Mouse (Mus musculus) adrenal gland, postnatal 36 days (tissue): Measurements from ENCODE around the gene Rfesd. TPM values are rescaled to one million over a fixed set of nuclear protein-coding genes. Genes with fewer than 3 reads are reported as not detected.

ENCODE experiments used
- DNase-seq, 2 experiments: peaks; one replicate each; pipeline ENCODE4 v3.0.0; 2021; ENCODE audit warnings: mixed read lengths in 1 of 2
- long read RNA-seq, 2 experiments: library from polyadenylated mRNA; stranded (forward); transcript quantifications; one replicate each; pipeline ENCODE4 v2.0.0; 2021; ENCODE audit warnings: borderline sequencing depth in 2 of 2
- total RNA-seq, 2 experiments: library from RNA; stranded (reverse); gene quantifications; 2 replicates each; pipeline ENCODE4 v1.2.3; 2021

The Rfesd gene
- 10 to 100 TPM; 19.0 to 24.4 TPM for total RNA-seq
- long read RNA-seq, experiment 1, transcript Rfesd-202 (4 exons, 595 nt): minor isoform, 6 of 28 reads
- long read RNA-seq, experiment 1, transcript Rfesd-201 (4 exons, 2,807 nt): minor isoform, 8 of 28 reads
- long read RNA-seq, experiment 1, transcript Rfesd-203 (4 exons, 1,436 nt): major isoform, 14 of 28 reads
- long read RNA-seq, experiment 1, partial matches to known transcripts: 0 of 28 reads
- long read RNA-seq, experiment 1, other reads (novel, unspliced or antisense): 0 of 28 reads
- long read RNA-seq, experiment 2, partial matches to known transcripts: 1 of 7 reads
- long read RNA-seq, experiment 2, other reads (novel, unspliced or antisense): 0 of 7 reads

DNA sequence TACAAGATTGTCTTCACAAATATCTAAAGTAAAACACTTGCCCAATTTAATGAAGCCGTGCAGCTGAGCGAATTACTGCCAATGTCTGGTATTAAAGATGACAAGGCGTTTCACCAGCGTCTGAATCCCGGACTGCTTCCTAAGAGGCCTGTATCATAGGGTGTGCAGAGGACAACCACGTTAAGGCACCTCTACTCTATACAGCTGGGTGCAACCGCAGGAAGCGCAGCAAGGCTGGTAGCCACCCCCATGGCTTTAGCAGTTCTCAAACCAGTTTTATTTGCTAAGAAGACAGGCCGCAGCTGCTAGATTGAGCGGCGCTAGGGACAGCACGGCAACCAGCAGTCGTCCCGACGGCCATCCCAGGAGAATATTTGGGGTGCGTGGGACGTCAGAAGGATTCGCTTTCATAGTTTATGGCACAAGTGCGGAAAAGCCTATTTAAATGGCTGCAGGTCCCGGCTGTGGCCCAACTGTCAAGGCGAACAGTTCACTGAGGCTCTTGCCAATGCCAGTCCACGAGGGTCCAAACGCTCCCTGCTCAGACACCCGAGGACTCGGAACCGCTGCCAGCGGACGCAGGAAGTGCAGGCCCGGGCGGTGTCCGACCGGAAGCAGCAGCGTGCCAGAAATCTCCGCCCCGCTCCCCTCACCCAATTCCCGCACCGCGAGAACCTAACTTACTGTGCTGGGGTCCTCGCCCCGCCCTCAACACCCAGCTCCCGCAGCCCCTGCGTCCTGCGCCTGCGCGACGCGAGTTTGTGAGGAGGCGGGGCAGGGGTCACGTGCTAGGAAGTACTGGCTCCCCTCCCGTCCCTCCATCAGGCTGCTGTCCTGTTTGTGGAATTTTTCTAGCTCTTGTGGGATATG is at the start of gene Rfesd:
Gene Rfesd, minus strand, starts transcription at position 746 of the 870 bp plus-strand sequence.
- peak; percentile 99 for DNase-seq

DNA sequence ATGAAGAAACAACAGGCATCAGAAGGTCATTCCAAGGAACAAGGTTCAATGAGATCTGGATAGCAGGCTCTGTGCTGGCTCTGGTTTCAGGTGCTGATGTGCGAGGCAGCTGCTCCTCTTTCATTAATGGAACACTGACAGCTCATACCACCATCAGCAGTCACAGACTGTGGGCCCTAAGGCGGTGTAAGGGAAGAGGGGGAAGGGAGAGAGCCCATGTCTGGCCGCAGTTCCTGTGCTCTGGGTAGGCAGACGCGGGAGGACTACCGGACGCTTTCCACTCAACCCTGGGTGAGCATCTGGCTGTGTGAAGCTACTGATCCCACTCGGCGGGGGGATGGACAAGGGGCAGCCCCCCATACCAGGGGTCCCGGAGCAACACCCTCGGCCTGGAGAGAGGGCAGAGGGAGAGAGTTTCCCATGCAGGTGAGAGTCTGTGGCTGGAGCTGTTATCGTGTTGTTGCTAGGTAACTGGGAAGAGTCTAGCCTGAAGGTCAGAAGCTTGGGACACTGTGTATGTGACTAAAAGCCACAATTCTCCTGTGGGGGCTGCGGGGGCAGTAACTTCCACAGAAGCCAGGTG is 45.9 kb upstream of the Rfesd start:
- DNase-seq: no peak

DNA sequence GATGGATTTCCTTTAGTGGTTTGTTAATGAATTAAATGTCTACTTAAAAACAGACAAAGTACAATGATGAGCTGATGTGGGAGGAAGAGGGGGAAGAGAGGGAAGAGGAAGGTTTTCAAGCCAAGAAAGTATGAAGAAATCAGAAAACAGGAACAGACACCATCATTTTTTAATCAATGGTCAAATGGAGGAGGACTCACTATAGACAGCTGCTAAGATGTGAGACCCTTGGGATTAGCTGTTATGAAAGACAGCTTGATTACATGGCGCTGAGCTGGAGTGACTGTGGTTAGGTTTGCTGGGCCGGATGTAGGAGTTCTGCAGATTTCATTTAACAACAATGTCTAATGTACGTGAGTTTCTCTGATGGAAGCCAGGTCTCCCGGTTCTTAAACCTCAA is 45.0 kb upstream of the Rfesd start:
- no peak for DNase-seq

DNA sequence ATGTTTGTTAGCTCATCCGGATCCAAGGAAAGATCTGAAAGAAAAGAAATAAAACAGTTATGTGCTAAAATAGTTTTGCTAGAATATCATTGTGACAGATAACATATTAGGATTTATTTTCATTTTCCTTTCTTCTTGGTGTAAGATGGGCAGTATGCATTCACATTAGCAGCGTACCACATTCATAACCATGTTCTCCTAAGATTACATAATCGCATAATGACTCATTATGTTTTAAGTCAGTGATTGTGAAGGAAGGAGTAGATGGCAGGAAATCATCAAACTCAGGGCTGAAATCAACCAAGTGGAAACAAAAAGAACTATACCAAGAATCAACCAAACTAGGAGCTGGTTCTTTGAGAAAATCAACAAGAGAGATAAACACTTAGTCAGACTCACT is 44.0 kb upstream of the Rfesd start:
- DNase-seq: no peak

DNA sequence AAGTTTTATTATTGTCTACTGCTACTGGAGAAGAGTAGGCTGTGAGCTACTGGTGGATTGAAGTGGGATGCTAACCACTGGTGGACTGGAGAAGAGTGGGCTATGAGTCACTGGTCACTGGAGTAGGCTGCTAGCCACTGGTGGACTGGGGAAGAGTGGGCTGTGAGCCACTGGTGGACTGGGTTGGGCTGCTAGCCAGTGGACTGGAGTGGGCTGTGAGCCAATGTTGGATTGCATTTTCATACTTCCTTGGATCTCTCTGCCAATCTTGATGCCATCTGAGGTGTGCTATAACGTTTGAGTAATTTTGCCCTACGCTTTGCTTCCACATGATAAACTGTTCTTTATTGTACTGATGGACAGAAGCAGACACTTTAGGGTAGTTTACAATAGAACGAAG is 43.6 kb upstream of the Rfesd start:
- no peak for DNase-seq

DNA sequence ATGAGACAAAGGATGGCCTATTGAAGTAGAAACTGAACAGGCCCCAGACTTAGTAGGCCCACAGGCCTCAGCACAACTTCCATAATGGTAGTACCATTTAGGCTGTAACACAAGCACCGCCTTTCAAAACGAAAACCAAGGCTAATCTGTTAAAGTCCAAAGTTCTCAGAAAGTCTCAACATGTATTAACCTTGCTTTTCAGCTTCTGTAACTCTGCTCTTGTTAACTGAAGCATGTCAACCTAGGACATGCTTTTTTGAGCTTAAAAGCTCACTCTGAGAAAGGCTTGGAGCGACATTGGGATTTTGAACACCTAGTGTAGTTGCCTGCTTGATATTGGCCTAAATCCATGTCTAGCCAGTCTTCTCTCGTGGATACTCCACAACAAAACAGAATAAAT is 41.1 kb upstream of the Rfesd start:
- no peak for DNase-seq

DNA sequence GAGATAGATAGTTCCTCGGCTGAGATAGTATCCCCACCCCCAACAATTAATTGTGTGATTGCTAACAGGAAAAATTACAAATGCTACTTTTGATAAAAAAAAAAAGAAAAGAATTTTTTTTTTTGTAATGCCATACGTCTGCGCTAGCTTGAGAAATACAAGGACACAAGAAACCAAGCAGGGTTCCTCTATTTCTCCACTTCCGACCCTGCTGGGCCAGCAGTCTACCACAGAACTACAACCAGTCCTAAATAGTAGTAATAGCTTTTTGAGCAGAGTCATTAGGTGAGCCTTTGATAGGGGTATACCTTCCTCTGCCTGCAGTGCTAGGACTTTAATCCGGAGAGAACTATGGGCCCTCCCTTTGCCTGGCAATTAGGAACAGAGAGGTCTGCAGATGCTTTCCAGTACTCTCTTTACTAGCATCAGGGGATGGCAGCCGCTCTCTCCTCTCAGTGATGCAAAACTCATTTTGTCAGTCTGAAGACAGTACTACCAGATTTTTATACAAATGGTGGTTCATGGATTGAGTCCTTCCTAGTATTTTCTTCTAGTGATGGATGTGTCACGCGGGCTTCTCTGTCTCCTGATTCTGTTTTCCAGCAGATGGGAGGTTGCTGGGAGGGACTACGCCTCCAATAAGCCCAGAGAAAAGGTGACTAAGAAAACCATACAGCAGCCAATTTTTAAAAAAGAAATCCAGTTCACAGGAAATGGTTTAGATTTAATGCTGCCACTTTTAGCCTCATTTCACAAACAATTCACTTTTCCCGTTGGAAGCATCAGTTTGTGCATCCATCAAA is 38.9 kb upstream of the Rfesd start:
- no peak for DNase-seq

DNA sequence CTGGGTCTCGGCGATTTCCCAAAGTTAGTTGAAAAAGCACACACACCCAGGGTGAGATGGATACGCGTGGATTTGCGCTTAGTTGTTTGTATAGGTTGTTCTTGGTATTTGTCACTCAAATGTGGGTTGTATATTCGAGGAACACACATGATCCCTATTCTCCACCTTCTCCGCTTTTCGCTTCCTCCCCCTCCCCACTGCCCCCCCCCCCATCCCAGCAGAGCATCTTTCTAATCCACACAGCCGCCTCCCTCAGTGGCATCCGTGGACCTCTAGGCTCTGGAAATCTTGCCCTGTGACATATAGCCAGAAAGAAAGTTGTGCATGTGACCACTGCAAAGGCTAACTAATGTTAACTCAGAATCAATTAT is 38.4 kb upstream of the Rfesd start, which contains the start of gene Gpr150:
Gene Gpr150, minus strand, starts transcription at position 101 of the 371 bp plus-strand sequence.
- DNase-seq: no peak

DNA sequence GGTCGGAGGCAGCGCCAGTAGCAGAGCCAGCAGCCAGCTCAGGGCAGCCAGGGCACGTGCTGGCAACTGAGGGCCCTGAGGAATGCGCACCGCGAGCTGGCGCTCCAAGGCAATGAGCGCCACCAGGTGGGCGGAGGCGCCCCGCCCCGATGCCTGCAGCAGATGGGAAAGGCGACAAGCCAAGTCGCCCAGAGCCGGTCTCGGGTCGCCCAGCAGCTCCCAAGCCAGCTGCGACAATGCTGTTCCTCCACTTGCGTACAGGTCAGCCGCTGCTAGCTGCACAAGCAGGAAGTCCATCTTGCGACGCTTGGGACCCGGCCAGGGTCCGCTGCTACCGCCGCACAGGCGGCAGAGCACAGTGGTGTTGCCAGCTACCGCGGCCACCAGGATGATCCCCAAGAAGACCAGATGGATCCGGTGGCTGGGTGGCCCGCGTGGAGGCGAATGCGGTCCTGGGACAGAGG is 37.8 kb upstream of the Rfesd start:
- DNase-seq: peak; percentile 68 to 77

DNA sequence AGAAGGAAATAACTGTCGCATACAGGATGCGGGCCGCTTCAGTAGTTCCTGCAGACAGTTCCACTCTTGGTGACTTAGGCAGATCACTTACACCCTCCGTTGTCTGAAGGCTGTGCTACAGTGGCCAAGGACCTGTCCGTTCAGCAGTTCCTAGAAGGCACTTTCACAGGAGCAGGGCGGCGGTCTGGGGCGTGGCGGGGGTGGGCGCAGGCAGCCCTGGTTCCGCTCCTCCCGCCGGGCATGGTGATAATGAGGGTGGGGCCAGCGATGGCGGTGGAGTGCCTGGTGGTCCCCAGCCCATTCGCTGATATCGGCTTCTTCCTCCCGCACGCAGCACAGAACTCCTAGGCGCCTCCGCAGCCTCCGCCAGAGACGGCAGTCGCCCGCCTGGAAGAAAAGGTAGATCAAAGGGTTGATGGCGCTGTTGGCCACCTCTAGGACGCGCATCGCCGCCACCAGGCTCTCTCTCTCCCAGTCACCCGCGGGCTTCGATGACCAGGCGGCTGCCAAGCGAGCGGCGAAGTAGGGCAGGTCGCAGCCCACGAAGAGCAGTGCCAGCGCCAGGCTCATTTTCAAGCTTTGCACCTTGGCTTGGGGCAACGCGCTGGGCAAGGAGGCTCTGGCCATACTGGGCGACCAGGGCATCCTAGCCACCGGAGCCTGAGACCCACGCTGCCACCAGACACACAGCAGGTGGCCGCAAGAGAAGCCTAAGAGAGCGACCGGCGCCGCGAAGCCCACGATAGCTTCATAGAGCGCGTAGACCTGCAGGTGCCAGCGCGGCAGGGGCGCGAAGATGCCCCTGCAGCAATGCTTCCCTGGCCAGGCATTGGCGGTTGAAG is 37.1 kb upstream of the Rfesd start:
- DNase-seq: peak; percentile 14 to 29

DNA sequence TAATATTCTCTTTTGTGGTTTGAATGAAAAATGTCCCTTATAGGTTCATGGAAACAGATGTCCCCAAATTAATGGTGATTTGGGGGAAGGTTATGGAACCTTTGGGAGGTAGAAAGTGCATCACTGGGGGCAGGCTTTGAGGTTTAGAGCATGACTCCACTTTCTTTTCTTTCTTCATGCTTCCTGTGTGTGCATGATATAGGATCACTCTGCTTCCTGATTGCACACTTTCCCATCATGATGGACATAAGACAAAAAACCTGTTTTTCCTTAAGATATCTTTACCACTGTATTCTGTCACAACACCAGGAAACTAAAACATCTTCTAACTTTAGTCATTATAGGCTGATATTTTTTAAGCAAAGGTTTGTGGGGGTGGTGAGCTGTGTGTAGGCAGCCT is 26.5 kb upstream of the Rfesd start:
- no peak for DNase-seq

DNA sequence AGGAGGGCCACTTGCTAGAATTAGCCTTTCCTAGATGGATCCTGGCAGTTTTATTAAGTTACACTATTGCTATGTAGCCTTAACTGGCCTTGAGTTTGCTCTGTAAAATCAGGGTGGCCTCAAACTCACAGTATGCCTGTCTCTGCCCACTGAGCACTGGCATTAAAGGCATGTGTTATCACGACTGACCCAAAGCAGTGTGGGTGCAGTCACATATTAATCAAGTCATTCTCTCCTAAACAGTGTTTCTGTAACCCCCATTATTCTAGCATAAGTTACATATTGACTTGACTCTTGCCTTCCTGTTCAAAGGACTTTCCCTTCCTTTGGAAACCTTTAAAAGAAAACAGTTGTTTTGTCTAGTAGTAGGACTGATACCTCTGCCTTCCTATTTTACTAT is 23.9 kb upstream of the Rfesd start:
- no peak for DNase-seq

DNA sequence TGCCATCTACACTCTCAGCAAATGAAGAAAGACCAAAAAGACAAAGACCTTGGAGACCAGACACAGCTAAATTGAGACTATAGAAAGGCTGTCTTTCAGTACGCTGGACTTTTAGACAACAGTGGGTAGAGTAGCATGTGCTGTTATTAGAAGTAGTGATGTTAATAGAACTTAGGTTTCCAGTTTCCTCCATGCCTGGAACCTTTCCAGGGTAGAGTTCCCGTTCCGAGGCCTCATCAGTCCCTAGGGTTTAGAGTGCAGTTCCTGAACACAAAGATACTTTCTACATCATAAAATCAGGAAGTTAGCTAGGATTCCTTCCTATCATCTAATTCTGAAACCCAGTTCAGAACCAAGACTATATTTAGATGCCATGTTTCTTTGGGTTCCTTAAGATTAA is 6.1 kb upstream of the Rfesd start:
- DNase-seq: peak in 1 of 2 experiments; percentile 11

DNA sequence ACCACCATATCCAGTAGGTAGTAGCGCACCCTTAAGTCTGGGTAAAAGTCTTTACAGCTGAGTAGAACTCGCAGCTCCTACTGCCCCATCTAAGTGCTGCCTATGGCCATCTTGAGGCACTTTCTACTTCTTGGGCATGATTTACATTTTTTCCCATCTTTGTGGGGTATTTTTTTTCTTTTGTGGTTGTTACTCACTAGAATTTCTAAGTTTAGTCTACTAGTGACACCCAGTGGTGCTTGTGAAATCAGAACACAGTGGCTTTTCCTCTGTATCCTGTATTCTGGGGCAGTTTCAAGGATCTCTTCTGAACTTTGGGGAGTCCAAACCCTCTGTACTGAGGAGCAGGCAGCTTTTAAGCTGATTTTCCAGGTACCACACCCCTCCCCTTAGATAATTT is 3.3 kb upstream of the Rfesd start:
- DNase-seq: no peak

DNA sequence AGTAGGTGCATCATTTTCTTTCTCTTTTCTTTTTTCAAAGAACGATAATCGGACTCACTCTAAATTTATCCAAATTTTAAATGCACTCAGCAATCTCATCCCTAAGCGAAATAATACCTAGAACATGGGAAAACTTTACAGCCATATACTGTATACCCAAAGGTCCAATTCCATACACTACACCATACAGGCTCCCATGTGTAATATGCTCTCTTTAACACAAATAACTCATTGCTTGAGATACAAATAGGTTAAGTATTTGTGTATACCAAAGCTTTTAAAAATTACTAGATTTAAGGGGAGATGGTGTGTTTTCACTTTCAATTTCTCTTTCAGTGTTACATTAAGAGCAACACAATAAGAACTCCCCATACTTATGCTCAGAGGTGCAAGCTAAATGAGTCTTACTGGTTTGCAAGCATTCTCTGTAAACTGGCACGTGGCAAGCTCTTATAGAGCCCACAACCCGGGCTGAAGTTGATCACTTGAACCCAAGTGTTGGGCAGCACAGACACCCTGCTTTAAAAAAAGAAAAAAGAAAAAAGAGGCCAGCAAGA is 403 bp upstream of the Rfesd start:
- peak in 1 of 2 experiments; percentile 2 for DNase-seq

DNA sequence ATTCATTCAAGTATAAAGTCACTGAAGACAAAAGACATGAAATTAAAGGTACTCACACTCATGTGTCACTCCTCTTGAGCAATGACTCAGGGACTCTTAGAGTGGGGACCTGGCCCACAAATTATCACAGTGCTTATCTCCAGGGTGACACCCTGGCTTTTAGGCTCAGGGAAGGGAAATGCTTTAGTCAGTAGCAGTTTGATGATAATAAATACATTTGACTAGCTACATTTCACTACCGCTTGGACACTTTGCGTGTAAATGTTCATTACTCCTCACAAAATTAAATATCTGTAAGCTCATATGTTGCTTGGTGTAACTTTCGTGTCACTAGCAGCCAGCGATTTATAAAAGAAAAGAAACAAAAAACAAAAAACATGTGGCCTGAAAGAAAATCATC is 1.1 kb downstream of the Rfesd start:
- DNase-seq: no peak

DNA sequence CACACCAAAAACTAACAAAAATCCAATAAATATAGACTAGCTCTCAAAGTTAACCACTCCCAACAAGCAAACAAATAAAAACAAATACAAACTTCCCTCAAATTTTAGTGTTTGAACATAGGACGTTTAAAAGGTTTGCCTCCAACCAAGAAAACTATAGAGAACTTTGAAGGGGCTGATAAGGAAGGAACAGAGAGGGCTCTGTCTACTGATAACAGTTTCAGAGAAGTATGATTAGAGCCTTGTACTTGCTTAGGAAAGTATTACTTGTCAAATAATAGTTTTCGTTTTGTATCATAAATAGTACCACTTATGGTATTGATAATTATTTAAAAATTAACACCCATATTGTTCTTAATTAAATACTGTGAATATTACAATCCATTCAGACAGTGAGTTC is 4.0 kb downstream of the Rfesd start:
- no peak for DNase-seq

DNA sequence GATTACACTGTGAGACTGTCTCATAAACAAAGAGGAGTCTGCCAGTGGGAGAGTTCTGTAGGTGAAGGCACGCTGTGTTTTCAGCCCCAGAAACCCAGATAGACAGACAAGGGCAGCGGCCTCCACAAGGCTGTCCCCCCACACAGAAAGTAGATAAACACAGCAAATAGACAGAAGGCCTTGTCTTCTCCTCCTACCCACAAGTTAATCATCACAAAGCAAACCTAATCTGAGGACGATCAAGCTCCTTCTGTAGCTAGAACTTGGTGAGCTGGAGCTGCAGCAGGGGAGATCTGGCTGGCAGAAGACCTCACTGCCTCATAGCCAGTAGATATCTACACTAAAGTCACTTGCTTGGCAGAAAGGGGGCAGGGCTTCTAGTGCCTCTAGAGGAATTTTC is 15.2 kb downstream of the Rfesd start:
- DNase-seq: no peak

DNA sequence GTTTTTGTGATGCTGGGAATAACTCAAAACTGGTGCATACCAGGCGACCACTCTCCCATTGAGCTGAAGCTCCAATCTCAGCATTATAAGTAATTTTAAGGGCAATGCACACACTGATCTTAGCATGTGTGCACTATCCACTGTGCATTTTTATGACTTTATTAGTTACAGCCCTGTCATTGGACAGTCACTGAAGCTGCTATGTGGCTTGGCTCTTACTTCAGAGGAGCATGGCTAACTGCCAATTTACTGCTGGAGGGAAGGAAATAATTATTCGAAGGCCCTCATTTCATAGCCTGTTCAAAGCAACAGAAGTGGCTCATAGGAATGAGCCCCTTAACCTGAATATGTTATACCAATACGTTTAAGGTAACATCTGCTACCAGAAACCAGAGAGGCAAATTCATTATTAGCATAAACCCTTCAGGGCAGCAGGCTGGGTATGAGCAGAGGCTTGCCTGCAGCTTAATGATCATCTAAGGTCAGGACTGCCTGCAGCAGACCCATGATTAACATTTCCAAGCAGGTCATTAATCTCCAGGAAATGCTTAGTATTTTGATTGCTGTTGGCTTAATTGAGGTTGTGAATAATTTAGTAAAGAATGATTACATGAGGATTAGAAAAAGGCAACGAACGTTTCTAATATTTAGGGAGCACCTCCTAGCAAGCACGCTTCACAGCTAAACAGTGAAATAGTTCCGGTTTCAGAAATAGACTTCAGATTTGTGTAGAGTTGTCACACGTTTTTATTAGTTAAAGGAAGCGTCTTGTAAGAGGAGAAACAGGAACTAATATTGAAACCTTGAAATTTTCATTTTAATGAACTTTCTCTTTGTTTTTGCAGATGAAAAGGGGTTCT is 26.1 kb downstream of the Rfesd start:
- peak in 1 of 2 experiments; percentile 21 for DNase-seq

DNA sequence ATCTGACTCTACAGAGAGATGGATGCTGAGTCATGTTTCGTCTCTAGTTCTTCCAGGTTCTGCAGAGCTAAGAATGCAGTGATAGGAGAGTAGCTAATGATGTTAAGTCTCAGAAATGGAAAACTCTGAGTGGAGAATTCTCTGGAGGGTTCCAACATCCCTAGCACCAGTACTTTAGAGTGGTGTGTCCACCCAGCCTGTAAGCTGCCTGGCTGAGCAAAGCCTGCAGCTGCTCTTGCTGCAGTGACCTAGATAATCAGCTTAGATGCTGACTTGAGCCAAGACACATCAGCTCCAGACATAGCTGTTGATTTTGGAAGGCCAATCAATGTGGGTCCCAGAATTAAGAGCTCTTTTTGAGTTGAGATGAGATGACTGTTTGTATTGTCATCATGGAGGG is 30.4 kb downstream of the Rfesd start:
- no peak for DNase-seq
